Mouse (Mus musculus) G1E (cell line): Measurements from ENCODE around the gene Lamc1.

Source experiments
- CTCF ChIP-seq: IDR thresholded peaks from 2 replicates; pipeline ENCODE4 v1.5.1; 2012; ENCODE audit warnings: low read depth, low read length, inconsistent platforms, mixed read lengths
- GATA1 ChIP-seq: IDR thresholded peaks from 2 replicates; pipeline ENCODE4 v1.6.1; 2012; ENCODE audit warnings: borderline replicate concordance, low read length, inconsistent platforms, mixed read lengths
- GATA2 ChIP-seq: IDR thresholded peaks from 2 replicates; pipeline ENCODE4 v1.6.1; 2012; ENCODE audit warnings: low read depth, low read length, inconsistent platforms, borderline replicate concordance
- POLR2AphosphoS5 ChIP-seq: IDR thresholded peaks from 2 replicates; pipeline ENCODE4 v1.6.1; 2012; ENCODE audit warnings: low read depth, low read length, inconsistent platforms; ENCODE audit not compliant: insufficient replicate concordance
- TAL1 ChIP-seq: conservative IDR thresholded peaks from 2 replicates; pipeline ENCODE4 v1.6.1; 2012; ENCODE audit warnings: low read depth, low read length, inconsistent platforms, mixed read lengths

GRCm38 (mm10) chr1:153318287-153318686 lies 14.3 kb downstream of the Lamc1 start:
- TF ChIP-seq CTCF: no peak
- no peak for TF ChIP-seq POLR2AphosphoS5
- TF ChIP-seq GATA1: no peak
- TF ChIP-seq GATA2: no peak
- TF ChIP-seq TAL1: no peak
